ENCODE assay signal across 13 mouse cellular contexts in the genomic region with DNA sequence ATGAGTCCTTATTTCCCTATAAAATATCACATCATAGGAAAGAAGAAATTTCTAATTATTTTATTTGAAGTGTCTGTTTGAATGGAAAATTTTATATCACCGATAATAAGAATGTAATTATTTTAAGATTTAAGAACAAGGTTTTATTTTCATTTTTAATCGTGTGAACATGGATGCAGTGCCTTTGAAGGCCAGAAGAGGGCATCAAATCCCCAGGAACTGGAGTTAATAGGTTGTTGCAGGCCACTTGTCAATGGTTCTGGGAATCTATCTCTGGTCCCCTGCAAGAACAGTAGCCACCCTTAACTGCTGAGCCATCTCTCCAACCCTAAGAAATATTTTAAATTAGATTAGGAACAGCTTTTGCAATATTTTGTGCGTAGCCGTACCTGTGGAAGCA.
A peak's percentile ranks its signal among the peaks of the same experiment; 100 is the strongest.
DNase-seq lines count a peak whose midpoint lies in the region; ATAC-seq and TF ChIP-seq lines count a peak whose summit lies in the region.
"Had no signal": no experiment of that assay in that cellular context is flagged by ENCODE, and none has a peak within 500 bp of the region (broad histone marks: within the 10 kb centered on the region; RNA-seq: fewer than 3 reads in every experiment).

No protein-coding gene starts in this region.

- H3K36me3 ChIP-seq in forebrain, postnatal 0 days (ENCODE audit: insufficient read depth) = no peaks in the 10 kb centered on the region
- H3K36me3 ChIP-seq in forebrain, embryonic 12.5 days (replicated peaks) = no peaks in the 10 kb centered on the region
- H3K36me3 ChIP-seq: forebrain, embryonic 15.5 days had no signal

- no peak overlapping the region for H3K27ac ChIP-seq in forebrain, postnatal 0 days (ENCODE audit: low read depth, low read length)
- H3K27ac ChIP-seq in forebrain, embryonic 12.5 days = no peak overlapping the region
- H3K27ac ChIP-seq: forebrain, embryonic 15.5 days had no signal

- peak; percentile 21; the same call in 1 of the 2 replicates for TF ChIP-seq CTCF in forebrain, postnatal 0 days (IDR thresholded peaks at IDR 0.05; ENCODE audit: low read depth)

- 93% methylated on average over 4 of the region's 4 CpGs for WGBS in forebrain, postnatal 0 days
- WGBS in forebrain, embryonic 12.5 days = 92% methylated on average over 4 of the region's 4 CpGs

- no peaks in the 10 kb centered on the region for H3K27me3 ChIP-seq in forebrain, postnatal 0 days (ENCODE audit: insufficient read depth, low read length)
- H3K27me3 ChIP-seq in forebrain, embryonic 12.5 days = no peaks in the 10 kb centered on the region
- H3K27me3 ChIP-seq: forebrain, embryonic 15.5 days had no signal

- H3K9me3 ChIP-seq in forebrain, postnatal 0 days (ENCODE audit: low read length) = no peaks in the 10 kb centered on the region
- H3K9me3 ChIP-seq in forebrain, embryonic 12.5 days = no peaks in the 10 kb centered on the region
- H3K9me3 ChIP-seq: forebrain, embryonic 15.5 days had no signal

- no peak overlapping the region for H3K4me3 ChIP-seq in forebrain, postnatal 0 days (ENCODE audit: low read depth, low read length)
- no peak overlapping the region for H3K4me3 ChIP-seq in forebrain, embryonic 12.5 days (replicated peaks)
- H3K4me3 ChIP-seq: forebrain, embryonic 15.5 days had no signal

- ATAC-seq in forebrain, postnatal 0 days = no peak
- ATAC-seq in forebrain, embryonic 12.5 days (ENCODE audit: low FRiP score) = no peak
- ATAC-seq: forebrain, embryonic 15.5 days; inflammation-experienced regulatory T-cells, adult 6 months had no signal

- no peak overlapping the region for H3K9ac ChIP-seq in forebrain, postnatal 0 days
- H3K9ac ChIP-seq in forebrain, embryonic 12.5 days = no peak overlapping the region
- H3K9ac ChIP-seq: forebrain, embryonic 15.5 days had no signal

- DNase-seq in forebrain, postnatal 0 days = no peak
- peak; percentile 12 for DNase-seq in kidney, postnatal 10 days
- DNase-seq in kidney, adult 9 months = no peak
- DNase-seq in lung, postnatal 36 days = peak; percentile 30
- DNase-seq in lung, postnatal 10 days = no peak
- DNase-seq in adipocyte (ENCODE audit: low spot score) = no peak
- no peak for DNase-seq in MN1 (ENCODE audit: low spot score)
- DNase-seq: cerebellum, postnatal 10 days; left cerebral cortex, postnatal 4 days; thymus, adult 2 months had no signal

- H3K4me1 ChIP-seq in forebrain, postnatal 0 days (ENCODE audit: insufficient read depth) = no peaks in the 10 kb centered on the region
- no peaks in the 10 kb centered on the region for H3K4me1 ChIP-seq in forebrain, embryonic 12.5 days
- H3K4me1 ChIP-seq: forebrain, embryonic 15.5 days had no signal

- H3K4me2 ChIP-seq in forebrain, postnatal 0 days (ENCODE audit: low read depth) = no peak overlapping the region
- no peak overlapping the region for H3K4me2 ChIP-seq in forebrain, embryonic 12.5 days
- H3K4me2 ChIP-seq: forebrain, embryonic 15.5 days had no signal

Comparison
In these comparisons a context has a peak if more than half of its experiments do, and no peak if none do; other contexts are left out.
1. DNase-seq: peak in kidney, postnatal 10 days (single experiment) and lung, postnatal 36 days (single experiment); none in forebrain, postnatal 0 days (single experiment), kidney, adult 9 months (single experiment), lung, postnatal 10 days (single experiment), adipocyte (single experiment) and MN1 (single experiment).